Mouse (Mus musculus): ENCODE measurements around the gene Tex35.

- TF ChIP-seq CTCF (conservative IDR thresholded peaks at IDR 0.05; ENCODE audit: insufficient read depth, insufficient read length, low read depth, low read length) (no peak), POLR2A (IDR thresholded peaks at IDR 0.05; ENCODE audit: low read depth, low read length) (no peak)
Observed at GRCm38 (mm10) chr1:157101122-157101865, 7.2 kb downstream of the Tex35 start.
